Mouse (Mus musculus): Measurements from ENCODE around the gene Vac14. TPM values are rescaled to one million over a fixed set of nuclear protein-coding genes. Genes with fewer than 3 reads are reported as not detected.

Gene Vac14
- polyA plus RNA-seq, 1 experiment: 26.8 TPM

DNA sequence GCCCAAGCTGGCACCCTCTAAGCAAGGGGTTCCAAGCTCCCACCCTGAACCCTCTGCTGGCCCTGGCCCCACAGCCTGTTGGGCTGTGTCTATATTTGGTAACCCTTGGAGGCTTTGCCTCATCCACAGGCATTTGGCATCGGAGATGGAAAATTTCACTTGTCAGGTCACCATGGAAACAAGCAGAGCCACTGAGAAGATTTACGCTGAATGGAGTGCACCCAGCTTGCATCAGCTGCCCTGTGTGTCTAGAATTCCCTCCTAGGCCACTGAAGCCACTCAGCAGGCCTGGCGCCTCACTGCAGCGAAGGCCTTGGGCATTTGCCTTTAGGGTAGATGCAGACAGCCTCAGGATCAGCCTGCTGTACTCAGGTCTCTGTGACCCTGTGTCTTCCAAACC lies 97.7 kb downstream of the Vac14 start:
- Histone ChIP-seq H3K27me3 (ENCODE audit: control insufficient read depth, insufficient read depth, insufficient read length) (no peaks in the 10 kb centered on the region), H3K79me2 (ENCODE audit: control insufficient read depth, insufficient read depth) (no peaks in the 10 kb centered on the region), H3K4me2 (ENCODE audit: low read depth) (peak overlapping the region; percentile 74), H3ac (ENCODE audit: control insufficient read depth, insufficient read length) (no peak overlapping the region), H3K4me3 (no peak overlapping the region), H3K36me3 (ENCODE audit: control insufficient read depth, insufficient read depth) (no peaks in the 10 kb centered on the region)
- peak; percentile 91 for TF ChIP-seq POLR2AphosphoS2 (IDR thresholded peaks at IDR 0.05; ENCODE audit: insufficient read length, low read depth)
- peak; percentile 50 to 77 (median 72) for TF ChIP-seq MYOD1 (IDR thresholded peaks at IDR 0.05; ENCODE audit: control insufficient read depth in 1 of 3, insufficient read length in 2 of 3, low read depth in 2 of 3)
- no peak for TF ChIP-seq E2F4 (IDR thresholded peaks at IDR 0.05; ENCODE audit: insufficient read depth)
- no peak for TF ChIP-seq TCF3 (IDR thresholded peaks at IDR 0.05; ENCODE audit: insufficient read length, low read depth)
- peak; percentile 1 for TF ChIP-seq TCF12 (IDR thresholded peaks at IDR 0.05; ENCODE audit: insufficient read depth, poor library complexity, severe bottlenecking)
- peak; percentile 89 for TF ChIP-seq CEBPB (IDR thresholded peaks at IDR 0.05; ENCODE audit: insufficient read depth, poor library complexity, severe bottlenecking)
- TF ChIP-seq SRF (IDR thresholded peaks at IDR 0.05; ENCODE audit: control insufficient read depth, insufficient read length, low read depth): peak; percentile 96
- TF ChIP-seq POLR2A (IDR thresholded peaks at IDR 0.05; ENCODE audit: insufficient read length, low read depth): peak; percentile 79
- TF ChIP-seq MAX (IDR thresholded peaks at IDR 0.05; ENCODE audit: low read depth): no peak
- no peak for TF ChIP-seq REST (IDR thresholded peaks at IDR 0.05; ENCODE audit: insufficient read depth, insufficient read length)
- no peak for TF ChIP-seq USF1 (IDR thresholded peaks at IDR 0.05; ENCODE audit: low read depth)
- peak in 2 of 3 experiments; percentile 3 to 85 for TF ChIP-seq MYOG (IDR thresholded peaks at IDR 0.05; ENCODE audit: control insufficient read depth in 1 of 3, insufficient read depth in 1 of 3, insufficient read length in 2 of 3, low read depth in 2 of 3)

DNA sequence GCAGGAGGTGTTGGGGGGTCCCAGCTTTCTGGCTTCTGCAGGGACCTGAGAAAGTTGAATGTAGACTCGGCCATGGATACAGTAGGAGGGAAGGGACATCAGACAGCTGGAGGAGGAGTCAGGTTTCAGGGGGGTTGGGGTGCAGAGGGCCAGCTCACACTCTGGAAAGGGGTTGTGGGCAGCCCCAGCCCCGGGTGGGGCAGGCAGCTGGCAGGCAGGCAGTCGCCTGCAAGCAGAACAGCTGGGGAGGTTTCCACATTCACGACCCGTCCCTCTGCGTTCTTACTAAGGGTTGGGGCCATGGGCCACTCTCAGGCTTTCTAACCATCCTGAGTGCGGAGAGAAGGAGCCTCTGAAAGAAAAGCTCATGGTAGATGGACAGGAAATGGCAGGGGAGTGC lies 98.7 kb downstream of the Vac14 start:
- no peak for TF ChIP-seq POLR2AphosphoS2 (IDR thresholded peaks at IDR 0.05; ENCODE audit: insufficient read length, low read depth)
- no peak for TF ChIP-seq E2F4 (IDR thresholded peaks at IDR 0.05; ENCODE audit: insufficient read depth)
- peak; percentile 98 for TF ChIP-seq TCF12 (IDR thresholded peaks at IDR 0.05; ENCODE audit: insufficient read depth, poor library complexity, severe bottlenecking)
- peak in 2 of 3 experiments; percentile 94 to 99 for TF ChIP-seq MYOD1 (IDR thresholded peaks at IDR 0.05; ENCODE audit: control insufficient read depth in 1 of 3, insufficient read length in 2 of 3, low read depth in 2 of 3)
- no peak for TF ChIP-seq USF1 (IDR thresholded peaks at IDR 0.05; ENCODE audit: low read depth)
- no peak for TF ChIP-seq SRF (IDR thresholded peaks at IDR 0.05; ENCODE audit: control insufficient read depth, insufficient read length, low read depth)
- TF ChIP-seq TCF3 (IDR thresholded peaks at IDR 0.05; ENCODE audit: insufficient read length, low read depth): peak; percentile 97
- TF ChIP-seq MYOG (IDR thresholded peaks at IDR 0.05; ENCODE audit: control insufficient read depth in 1 of 3, insufficient read depth in 1 of 3, insufficient read length in 2 of 3, low read depth in 2 of 3): peak; percentile 98 to 100 (median 98)
- TF ChIP-seq POLR2A (IDR thresholded peaks at IDR 0.05; ENCODE audit: insufficient read length, low read depth): peak; percentile 48
- no peak for TF ChIP-seq REST (IDR thresholded peaks at IDR 0.05; ENCODE audit: insufficient read depth, insufficient read length)
- no peak for TF ChIP-seq MAX (IDR thresholded peaks at IDR 0.05; ENCODE audit: low read depth)
- 0 out of 2 replicates have a peak, but pooled peaks have one; percentile 33 for TF ChIP-seq CEBPB (IDR thresholded peaks at IDR 0.05; ENCODE audit: insufficient read depth, poor library complexity, severe bottlenecking)
- H3ac ChIP-seq (ENCODE audit: control insufficient read depth, insufficient read length): no peak overlapping the region
- no peak overlapping the region for H3K4me3 ChIP-seq
- peak overlapping the region; percentile 62 for H3K4me2 ChIP-seq (ENCODE audit: low read depth)
- H3K79me2 ChIP-seq (ENCODE audit: control insufficient read depth, insufficient read depth): peaks cover 5% of the 10 kb centered on the region
- no peaks in the 10 kb centered on the region for H3K36me3 ChIP-seq (ENCODE audit: control insufficient read depth, insufficient read depth)
- H3K27me3 ChIP-seq (ENCODE audit: control insufficient read depth, insufficient read depth, insufficient read length): no peaks in the 10 kb centered on the region

DNA sequence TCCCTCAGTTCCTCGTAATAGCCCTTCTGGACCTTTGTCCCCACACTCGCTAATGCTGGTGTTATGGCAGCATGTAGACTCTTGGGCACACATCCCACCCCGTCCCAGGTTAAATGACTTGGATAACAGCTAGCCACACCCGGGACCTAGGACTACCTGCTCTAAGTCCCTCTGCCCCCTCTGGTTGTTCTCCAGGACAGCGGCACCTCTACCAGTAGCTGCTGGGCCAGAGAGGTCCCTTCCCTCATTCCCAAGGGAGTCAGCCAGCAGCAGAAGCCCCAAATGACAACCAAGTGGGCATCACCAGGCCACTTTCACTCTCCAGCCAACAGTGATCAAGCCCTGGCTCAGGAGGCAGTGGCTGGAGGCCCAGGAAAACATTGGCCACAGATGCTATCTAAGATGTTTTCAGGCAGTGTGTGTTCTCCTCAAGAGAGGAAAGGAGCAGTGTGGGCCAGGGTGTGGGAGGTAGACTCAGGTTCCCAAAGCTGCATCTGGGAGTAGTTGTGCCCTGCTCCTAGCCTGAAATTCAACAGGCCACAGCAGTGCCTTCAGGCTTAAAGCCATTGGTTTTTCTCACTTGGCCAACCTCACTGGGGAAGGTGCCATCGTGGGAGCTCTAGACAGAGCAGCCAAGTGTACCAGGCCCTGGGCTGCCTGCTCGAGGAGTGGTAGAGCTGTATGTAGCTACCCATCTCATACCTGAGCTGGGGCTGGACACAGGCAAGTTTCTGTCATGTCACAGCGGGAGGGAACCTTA lies 100.0 kb downstream of the Vac14 start:
- TF ChIP-seq POLR2A (IDR thresholded peaks at IDR 0.05; ENCODE audit: insufficient read length, low read depth) (no peak), SRF (IDR thresholded peaks at IDR 0.05; ENCODE audit: control insufficient read depth, insufficient read length, low read depth) (no peak), USF1 (IDR thresholded peaks at IDR 0.05; ENCODE audit: low read depth) (no peak), REST (IDR thresholded peaks at IDR 0.05; ENCODE audit: insufficient read depth, insufficient read length) (no peak), POLR2AphosphoS2 (IDR thresholded peaks at IDR 0.05; ENCODE audit: insufficient read length, low read depth) (no peak), MYOG (IDR thresholded peaks at IDR 0.05; ENCODE audit: control insufficient read depth in 1 of 3, insufficient read depth in 1 of 3, insufficient read length in 2 of 3, low read depth in 2 of 3) (no peak), TCF3 (IDR thresholded peaks at IDR 0.05; ENCODE audit: insufficient read length, low read depth) (no peak), MYOD1 (IDR thresholded peaks at IDR 0.05; ENCODE audit: control insufficient read depth in 1 of 3, insufficient read length in 2 of 3, low read depth in 2 of 3) (no peak), E2F4 (IDR thresholded peaks at IDR 0.05; ENCODE audit: insufficient read depth) (no peak)

GRCm38 (mm10) chr8:110718969-110719670 lies 100.7 kb downstream of the Vac14 start:
- H3K4me3 ChIP-seq: no peak overlapping the region
- H3K36me3 ChIP-seq (ENCODE audit: control insufficient read depth, insufficient read depth): no peaks in the 10 kb centered on the region
- H3K27me3 ChIP-seq (ENCODE audit: control insufficient read depth, insufficient read depth, insufficient read length): no peaks in the 10 kb centered on the region
- H3ac ChIP-seq (ENCODE audit: control insufficient read depth, insufficient read length): no peak overlapping the region
- TF ChIP-seq MYOD1 (IDR thresholded peaks at IDR 0.05; ENCODE audit: control insufficient read depth in 1 of 3, insufficient read length in 2 of 3, low read depth in 2 of 3): peak in 2 of 3 experiments; percentile 67 to 81
- TF ChIP-seq TCF12 (IDR thresholded peaks at IDR 0.05; ENCODE audit: insufficient read depth, poor library complexity, severe bottlenecking): peak; percentile 23
- no peak for TF ChIP-seq CEBPB (IDR thresholded peaks at IDR 0.05; ENCODE audit: insufficient read depth, poor library complexity, severe bottlenecking)
- peak; percentile 9 for TF ChIP-seq POLR2A (IDR thresholded peaks at IDR 0.05; ENCODE audit: insufficient read length, low read depth)
- peak; percentile 59 to 95 (median 65) for TF ChIP-seq MYOG (IDR thresholded peaks at IDR 0.05; ENCODE audit: control insufficient read depth in 1 of 3, insufficient read depth in 1 of 3, insufficient read length in 2 of 3, low read depth in 2 of 3)
- H3K79me2 ChIP-seq (ENCODE audit: control insufficient read depth, insufficient read depth): peaks cover 25% of the 10 kb centered on the region
- no peak overlapping the region for H3K4me2 ChIP-seq (ENCODE audit: low read depth)

More for the DNA sequence above, 100.0 kb downstream of the Vac14 start:
- Histone ChIP-seq H3K4me3 (no peak overlapping the region), H3K36me3 (ENCODE audit: control insufficient read depth, insufficient read depth) (no peaks in the 10 kb centered on the region), H3K4me2 (ENCODE audit: low read depth) (peak overlapping the region; percentile 62), H3K79me2 (ENCODE audit: control insufficient read depth, insufficient read depth) (peaks cover 18% of the 10 kb centered on the region), H3ac (ENCODE audit: control insufficient read depth, insufficient read length) (no peak overlapping the region), H3K27me3 (ENCODE audit: control insufficient read depth, insufficient read depth, insufficient read length) (no peaks in the 10 kb centered on the region)

All from myocyte (in vitro differentiated cells).